In genomic region chr5:92386102-92386501, GRCm38 (mm10) we compare ENCODE assay signal across 26 mouse cellular contexts. TPM values are rescaled to one million over a fixed set of nuclear protein-coding genes. Genes with fewer than 3 reads are reported as not detected.
DNase-seq lines count a peak whose midpoint lies in the region; ATAC-seq and TF ChIP-seq lines count a peak whose summit lies in the region.
"Had no signal": no experiment of that assay in that cellular context is flagged by ENCODE, and none has a peak within 500 bp of the region (broad histone marks: within the 10 kb centered on the region; RNA-seq: fewer than 3 reads in every experiment).

No protein-coding gene starts in this region.

- peak overlapping the region; percentile 91 for H3K27ac ChIP-seq in gastrocnemius, adult 2 months
- peak overlapping the region; percentile 36 for H3K27ac ChIP-seq in kidney, adult 2 months (ENCODE audit: insufficient read depth, low read depth, low read length)
- no peak overlapping the region for H3K27ac ChIP-seq in kidney, embryonic 14.5 days (ENCODE audit: low read depth, low read length)
- 0 out of 2 replicates have a peak overlapping the region, but pooled peaks have one; percentile 18 for H3K27ac ChIP-seq in brown adipose tissue, adult 24 weeks (replicated peaks; ENCODE audit: low read depth, low read length)
- H3K27ac ChIP-seq in heart, embryonic 15.5 days, result peak overlapping the region; percentile 87
- H3K27ac ChIP-seq: embryonic facial prominence, embryonic 10.5 days; forebrain, embryonic 15.5 days; hindbrain, embryonic 10.5 days; limb, embryonic 12.5 days; liver, embryonic 14.5 days; lung, embryonic 15.5 days; neural tube, embryonic 13.5 days; stomach, embryonic 15.5 days had no signal

- no peaks in the 10 kb centered on the region for H3K27me3 ChIP-seq in kidney, adult 2 months (replicated peaks; ENCODE audit: control insufficient read depth, insufficient read depth, low read length)
- H3K27me3 ChIP-seq in kidney, embryonic 14.5 days (ENCODE audit: control insufficient read depth, insufficient read depth, low read length), result peaks cover 8% of the 10 kb centered on the region
- H3K27me3 ChIP-seq in heart, embryonic 15.5 days, result 0 out of 2 replicates have a peak, but pooled peaks cover 3% of the 10 kb centered on the region
- H3K27me3 ChIP-seq: forebrain, embryonic 15.5 days had no signal

- H3K4me3 ChIP-seq in gastrocnemius, adult 2 months, result no peak overlapping the region
- H3K4me3 ChIP-seq in kidney, adult 2 months (ENCODE audit: insufficient read depth, low read depth, low read length), result no peak overlapping the region
- H3K4me3 ChIP-seq in kidney, embryonic 14.5 days (ENCODE audit: low read length), result no peak overlapping the region
- no peak overlapping the region for H3K4me3 ChIP-seq in brown adipose tissue, adult 24 weeks (ENCODE audit: insufficient read depth, low read depth, low read length)
- H3K4me3 ChIP-seq in heart, embryonic 15.5 days, result no peak overlapping the region
- H3K4me3 ChIP-seq: embryonic facial prominence, embryonic 10.5 days; forebrain, embryonic 15.5 days; hindbrain, embryonic 10.5 days; limb, embryonic 12.5 days; lung, embryonic 15.5 days; myocyte; neural tube, embryonic 13.5 days; stomach, embryonic 15.5 days had no signal

- TF ChIP-seq POLR2A in kidney, adult 2 months (IDR thresholded peaks at IDR 0.05; ENCODE audit: low read depth, low read length), result no peak

- no peak overlapping the region for H3K9ac ChIP-seq in kidney, embryonic 14.5 days (ENCODE audit: low read depth, low read length)
- no peak overlapping the region for H3K9ac ChIP-seq in heart, embryonic 15.5 days
- H3K9ac ChIP-seq: forebrain, embryonic 15.5 days; limb, embryonic 12.5 days; liver, embryonic 14.5 days; lung, embryonic 15.5 days; neural tube, embryonic 13.5 days; stomach, embryonic 15.5 days had no signal

- H3K4me1 ChIP-seq in kidney, adult 2 months (ENCODE audit: control insufficient read depth, insufficient read depth, low read length), result no peaks in the 10 kb centered on the region
- H3K4me1 ChIP-seq in kidney, embryonic 14.5 days (ENCODE audit: control insufficient read depth, insufficient read depth, low read length), result no peaks in the 10 kb centered on the region
- H3K4me1 ChIP-seq in brown adipose tissue, adult 24 weeks (ENCODE audit: control insufficient read depth, insufficient read depth, insufficient read length, low read length), result peaks cover 6% of the 10 kb centered on the region
- peaks cover 46% of the 10 kb centered on the region for H3K4me1 ChIP-seq in heart, embryonic 15.5 days (replicated peaks)
- H3K4me1 ChIP-seq: forebrain, embryonic 15.5 days; stomach, embryonic 15.5 days had no signal

- no peak for ATAC-seq in kidney, embryonic 14.5 days (ENCODE audit: low FRiP score, low TSS enrichment)
- ATAC-seq in heart, embryonic 15.5 days (replicated peaks; ENCODE audit: insufficient number of reproducible peaks, insufficient read depth, low FRiP score, low read depth), result peak; percentile 11; the same call in 1 of the 2 replicates
- ATAC-seq: forebrain, embryonic 15.5 days; intestine, postnatal 0 days; midbrain, embryonic 16.5 days had no signal

- DNase-seq in gastrocnemius, adult 2 months, result no peak
- DNase-seq in gastrocnemius, postnatal 36 days, result no peak
- DNase-seq in kidney, adult 2 months, result no peak
- no peak for DNase-seq in layer of hippocampus, postnatal 25 days (ENCODE audit: extremely low spot score in 1 of 2, low spot score in 1 of 2)
- DNase-seq in right cerebral cortex, postnatal 36 days (ENCODE audit: low spot score in 2 of 2), result no peak
- DNase-seq: adrenal gland, postnatal 25 days; cerebellum, adult 9-10 months; retina, postnatal 1 day; right cerebral cortex, postnatal 25 days; thymus, postnatal 25 days had no signal

- H3K4me2 ChIP-seq in kidney, embryonic 14.5 days (replicated peaks; ENCODE audit: low read depth, low read length), result no peak overlapping the region
- H3K4me2 ChIP-seq in heart, embryonic 15.5 days, result no peak overlapping the region
- H3K4me2 ChIP-seq: forebrain, embryonic 15.5 days; limb, embryonic 12.5 days; lung, embryonic 15.5 days; neural tube, embryonic 13.5 days; stomach, embryonic 15.5 days had no signal

- H3K36me3 ChIP-seq in kidney, adult 2 months (ENCODE audit: control insufficient read depth, insufficient read depth, low read length), result no peaks in the 10 kb centered on the region
- no peaks in the 10 kb centered on the region for H3K36me3 ChIP-seq in kidney, embryonic 14.5 days (ENCODE audit: control insufficient read depth, insufficient read depth, low read length)
- no peaks in the 10 kb centered on the region for H3K36me3 ChIP-seq in heart, embryonic 15.5 days
- H3K36me3 ChIP-seq: embryonic facial prominence, embryonic 10.5 days; forebrain, embryonic 15.5 days; hindbrain, embryonic 10.5 days; limb, embryonic 12.5 days; lung, embryonic 15.5 days; neural tube, embryonic 13.5 days; stomach, embryonic 15.5 days had no signal

- TF ChIP-seq CTCF in gastrocnemius, adult 2 months (IDR thresholded peaks at IDR 0.05), result no peak
- TF ChIP-seq CTCF in kidney, adult 2 months (conservative IDR thresholded peaks at IDR 0.05; ENCODE audit: insufficient read depth, insufficient read length, low read depth, low read length), result no peak

- no peaks in the 10 kb centered on the region for H3K9me3 ChIP-seq in kidney, embryonic 14.5 days (ENCODE audit: control insufficient read depth, low read length)
- H3K9me3 ChIP-seq in heart, embryonic 15.5 days (replicated peaks), result no peaks in the 10 kb centered on the region
- H3K9me3 ChIP-seq: embryonic facial prominence, embryonic 10.5 days; forebrain, embryonic 15.5 days; hindbrain, embryonic 10.5 days; limb, embryonic 12.5 days; lung, embryonic 15.5 days; neural tube, embryonic 13.5 days; stomach, embryonic 15.5 days had no signal

- WGBS in kidney, adult 2 months, result 74% methylated on average over 5 of the region's 5 CpGs
- WGBS in kidney, embryonic 14.5 days, result 81% methylated on average over 5 of the region's 5 CpGs
- 72% methylated on average over 5 of the region's 5 CpGs for WGBS in heart, embryonic 15.5 days

- intact Hi-C loops in gastrocnemius, adult 2 months (cut with DNase I), result no loop called here
- intact Hi-C loops in gastrocnemius, postnatal 36 days (cut with DNase I), result no loop called here

RNA-seq across cellular contexts. Expression of gene Cxcl10, which starts 37.4 kb away (rescaled TPM):
- not detected for total RNA-seq in gastrocnemius, adult 2 months (2021)
- total RNA-seq in gastrocnemius, postnatal 36 days (2021), result under 1 TPM in 1 of 2 experiments, not detected in 1; 0.23 TPM
- polyA plus RNA-seq in kidney, adult 2 months (2012; rRNA removed), result 10.2 and 16.6 TPM in 2 replicates
- 0.84 and 1.0 TPM in 2 replicates for polyA plus RNA-seq in kidney, embryonic 14.5 days (2014; fragmentation: Nextera tagmentation; extraction: Ambion mirVana)
- 2.7 TPM in 1 of 2 replicates, not detected in the other for polyA plus RNA-seq in brown adipose tissue, adult 24 weeks (2012; ENCODE audit: insufficient read depth, insufficient read length, missing spikeins)
- 0.92 and 6.4 TPM in 2 replicates for polyA plus RNA-seq in heart, embryonic 15.5 days (2015; fragmentation: Nextera tagmentation; extraction: Ambion mirVana)
- total RNA-seq in layer of hippocampus, postnatal 25 days (2021), result not detected
- total RNA-seq: left cerebral cortex, postnatal 14 days had no signal

RNA-seq across cellular contexts. Expression of gene Nup54, which starts 48.9 kb away (rescaled TPM):
- 10 to 100 TPM in 1 of 2 experiments, 1 to 10 TPM in 1; 8.9 to 12.5 TPM for total RNA-seq in gastrocnemius, adult 2 months (2021)
- 1 to 10 TPM; 8.1 to 8.2 TPM for total RNA-seq in gastrocnemius, postnatal 36 days (2021)
- polyA plus RNA-seq in kidney, adult 2 months (2012; rRNA removed), result 14.5 and 14.8 TPM in 2 replicates
- polyA plus RNA-seq in kidney, embryonic 14.5 days (2014; fragmentation: Nextera tagmentation; extraction: Ambion mirVana), result 57.7 and 62.2 TPM in 2 replicates
- polyA plus RNA-seq in brown adipose tissue, adult 24 weeks (2012; ENCODE audit: insufficient read depth, insufficient read length, missing spikeins), result 20.3 and 20.9 TPM in 2 replicates
- 31.2 and 33.7 TPM in 2 replicates for polyA plus RNA-seq in heart, embryonic 15.5 days (2015; fragmentation: Nextera tagmentation; extraction: Ambion mirVana)
- 10 to 100 TPM; 30.0 to 38.5 TPM for total RNA-seq in layer of hippocampus, postnatal 25 days (2021)

RNA-seq across cellular contexts. Expression of gene Art3, which starts 54.5 kb away (rescaled TPM):
- total RNA-seq in gastrocnemius, adult 2 months (2021), result 100 to 1,000 TPM; 394 to 399 TPM
- 100 to 1,000 TPM; 384 to 415 TPM for total RNA-seq in gastrocnemius, postnatal 36 days (2021)
- 7.1 and 8.8 TPM in 2 replicates for polyA plus RNA-seq in kidney, adult 2 months (2012; rRNA removed)
- 1.7 and 3.1 TPM in 2 replicates for polyA plus RNA-seq in kidney, embryonic 14.5 days (2014; fragmentation: Nextera tagmentation; extraction: Ambion mirVana)
- polyA plus RNA-seq in brown adipose tissue, adult 24 weeks (2012; ENCODE audit: insufficient read depth, insufficient read length, missing spikeins), result 163 and 220 TPM in 2 replicates
- polyA plus RNA-seq in heart, embryonic 15.5 days (2015; fragmentation: Nextera tagmentation; extraction: Ambion mirVana), result 49.4 and 65.5 TPM in 2 replicates
- total RNA-seq in layer of hippocampus, postnatal 25 days (2021), result 1 to 10 TPM; 5.0 to 5.5 TPM
- total RNA-seq: megakaryocyte-erythroid progenitor cell, adult 5-6 weeks had no signal

RNA-seq across cellular contexts. Expression of gene Cxcl9, which starts 58.2 kb away (rescaled TPM):
- total RNA-seq in gastrocnemius, adult 2 months (2021), result under 1 TPM; 0.10 to 0.45 TPM
- total RNA-seq in gastrocnemius, postnatal 36 days (2021), result under 1 TPM; 0.41 to 0.47 TPM
- polyA plus RNA-seq in kidney, adult 2 months (2012; rRNA removed), result 8.2 and 14.6 TPM in 2 replicates
- polyA plus RNA-seq in kidney, embryonic 14.5 days (2014; fragmentation: Nextera tagmentation; extraction: Ambion mirVana), result not detected in 2 replicates
- 15.5 and 47.1 TPM in 2 replicates for polyA plus RNA-seq in brown adipose tissue, adult 24 weeks (2012; ENCODE audit: insufficient read depth, insufficient read length, missing spikeins)
- 0.49 TPM in 1 of 2 replicates, not detected in the other for polyA plus RNA-seq in heart, embryonic 15.5 days (2015; fragmentation: Nextera tagmentation; extraction: Ambion mirVana)
- total RNA-seq in layer of hippocampus, postnatal 25 days (2021), result not detected
- total RNA-seq: left cerebral cortex, postnatal 14 days; megakaryocyte-erythroid progenitor cell, adult 5-6 weeks had no signal
- polyA plus RNA-seq: embryonic facial prominence, embryonic 10.5 days; forebrain, embryonic 15.5 days; hindbrain, embryonic 10.5 days; limb, embryonic 12.5 days; lung, embryonic 15.5 days; midbrain, embryonic 16.5 days; neural tube, embryonic 13.5 days; stomach, embryonic 15.5 days had no signal
